Mouse (Mus musculus) frontal cortex, postnatal 14 days (tissue): ENCODE data around the gene Baat.
"Not testable (repeated sequence)": the region's sequence is repeated elsewhere in the genome, so short reads cannot be mapped to it uniquely, and the experiment has no call there.

Experiments used
- DNase-seq, 2 experiments: peaks; one replicate each; pipeline ENCODE4 v3.0.0; 2022; ENCODE audit warnings: low spot score in 2 of 2

The Baat gene

GRCm38 (mm10) chr4:49485442-49485841 is 20.9 kb downstream of the Baat start:
- DNase-seq = no peak

GRCm38 (mm10) chr4:49480896-49481295 is 25.5 kb downstream of the Baat start:
- DNase-seq = no peak

- no peak for DNase-seq
Measured at GRCm38 (mm10) chr4:49480104-49480760, 26.1 kb downstream of the Baat start.

GRCm38 (mm10) chr4:49479035-49479434 is 27.3 kb downstream of the Baat start:
- DNase-seq = not testable (repeated sequence)

GRCm38 (mm10) chr4:49478118-49478877 is 28.1 kb downstream of the Baat start:
- no peak for DNase-seq

- no peak for DNase-seq
Measured at GRCm38 (mm10) chr4:49474583-49474982, 31.8 kb downstream of the Baat start.

GRCm38 (mm10) chr4:49473435-49474100 is 32.8 kb downstream of the Baat start, which contains the start of gene Acnat1:
TSS of gene Acnat1 (minus strand) at chr4:49473912.
- no peak for DNase-seq

GRCm38 (mm10) chr4:49469435-49470151 is 36.8 kb downstream of the Baat start:
- no peak for DNase-seq

GRCm38 (mm10) chr4:49467360-49467759 is 39.0 kb downstream of the Baat start:
- no peak for DNase-seq

- no peak for DNase-seq
Measured at GRCm38 (mm10) chr4:49456171-49456570, 50.2 kb downstream of the Baat start.

- no peak for DNase-seq
Measured at GRCm38 (mm10) chr4:49451848-49452551, 54.4 kb downstream of the Baat start.

GRCm38 (mm10) chr4:49451133-49451847 is 55.1 kb downstream of the Baat start:
- DNase-seq = not testable (repeated sequence)
